Mouse (Mus musculus) hindbrain, embryonic 13.5 days (tissue): ENCODE measurements around the gene Btrc. TPM values are rescaled to one million over a fixed set of nuclear protein-coding genes. Genes with fewer than 3 reads are reported as not detected.

Experiments
- ATAC-seq: fragments of 200-750 bp; cut with Nextera tagmentation; 2 replicates; pipeline ENCODE4 v1.8.0; 2017; ENCODE audit warnings: moderate TSS enrichment; ENCODE audit not compliant: low FRiP score
- H3K27ac ChIP-seq: fragments of 300-500 bp; sonication (generic); 2 replicates; pipeline ENCODE4 v1.5.1; 2015; ENCODE audit warnings: inconsistent platforms, mild to moderate bottlenecking, moderate library complexity
- H3K27me3 ChIP-seq: fragments of 300-500 bp; sonication (generic); 2 replicates; pipeline ENCODE4 v1.6.1; 2015; ENCODE audit warnings: mild to moderate bottlenecking, inconsistent platforms
- H3K36me3 ChIP-seq: fragments of 300-500 bp; sonication (generic); 2 replicates; pipeline ENCODE4 v1.6.1; 2015; ENCODE audit warnings: mild to moderate bottlenecking, inconsistent platforms
- H3K4me1 ChIP-seq: fragments of 300-500 bp; sonication (generic); replicated peaks from 2 replicates; pipeline ENCODE4 v1.6.1; 2015; ENCODE audit warnings: inconsistent platforms
- H3K4me2 ChIP-seq: fragments of 300-500 bp; sonication (generic); 2 replicates; pipeline ENCODE4 v1.6.1; 2015; ENCODE audit warnings: inconsistent platforms, mild to moderate bottlenecking, moderate library complexity
- H3K4me3 ChIP-seq: fragments of 300-500 bp; sonication (generic); 2 replicates; pipeline ENCODE4 v1.5.1; 2015; ENCODE audit warnings: mild to moderate bottlenecking, inconsistent platforms
- H3K9ac ChIP-seq: fragments of 300-500 bp; sonication (generic); 2 replicates; pipeline ENCODE4 v1.6.1; 2015; ENCODE audit warnings: mild to moderate bottlenecking, inconsistent platforms
- H3K9me3 ChIP-seq: fragments of 300-500 bp; sonication (generic); 2 replicates; pipeline ENCODE4 v1.6.1; 2016; ENCODE audit warnings: inconsistent platforms
- WGBS: fragments of 180-500 bp; shearing (Covaris S2); methylation state at CpG from one replicate; pipeline ENCODE4 v1.1.7; 2015; 5-methylcytosine and 5-hydroxymethylcytosine counted together
- polyA plus RNA-seq: library from polyadenylated mRNA; unstranded; fragments of >200 nt; fragmentation: Nextera tagmentation; extraction: Ambion mirVana; gene quantifications from 2 replicates; pipeline ENCODE4 v1.2.1, GENCODE M21; 2015

Gene Btrc
- polyA plus RNA-seq, 1 experiment from 2014 or later, result 71.6 TPM

GRCm38 (mm10) chr19:45483470-45483869, 119.9 kb downstream of the Btrc start:
- no peak overlapping the region for H3K9ac ChIP-seq
- no peak overlapping the region for H3K4me2 ChIP-seq
- no peak overlapping the region for H3K27ac ChIP-seq
- peaks cover 9% of the 10 kb centered on the region; the same call in 1 of the 2 replicates for H3K4me1 ChIP-seq
- H3K9me3 ChIP-seq, result no peaks in the 10 kb centered on the region
- no peaks in the 10 kb centered on the region for H3K36me3 ChIP-seq
- H3K27me3 ChIP-seq, result no peaks in the 10 kb centered on the region
- 83% methylated on average over 2 of the region's 2 CpGs for WGBS
- H3K4me3 ChIP-seq, result no peak overlapping the region
- no peak for ATAC-seq

GRCm38 (mm10) chr19:45486206-45486991, 122.9 kb downstream of the Btrc start:
- Histone ChIP-seq H3K27me3 (no peaks in the 10 kb centered on the region), H3K4me3 (no peak overlapping the region), H3K36me3 (no peaks in the 10 kb centered on the region), H3K9ac (no peak overlapping the region), H3K27ac (no peak overlapping the region), H3K4me1 (peaks cover 9% of the 10 kb centered on the region; the same call in 1 of the 2 replicates), H3K9me3 (no peaks in the 10 kb centered on the region), H3K4me2 (no peak overlapping the region)
- 86% methylated on average over 6 of the region's 6 CpGs for WGBS
- no peak for ATAC-seq

DNA sequence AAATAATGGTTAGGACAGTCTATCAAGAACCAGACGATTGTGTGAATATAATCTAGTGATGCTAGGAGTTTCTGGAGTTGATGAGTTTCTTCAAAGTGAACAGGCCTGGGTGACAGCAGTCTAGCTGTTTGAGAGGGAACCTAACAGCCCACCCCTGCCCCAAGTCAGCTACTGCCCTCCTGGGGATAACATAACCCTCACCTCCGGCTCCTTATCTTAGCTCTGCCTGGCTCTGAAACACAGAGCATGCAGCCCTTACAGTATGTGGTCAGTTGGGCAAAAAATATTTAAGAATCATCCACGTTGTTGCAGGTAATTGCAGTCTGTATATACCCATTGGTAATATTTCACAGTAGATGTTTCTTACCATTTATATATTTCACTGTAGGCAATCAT, 123.5 kb downstream of the Btrc start:
- Histone ChIP-seq H3K4me3 (no peak overlapping the region), H3K9ac (no peak overlapping the region), H3K4me2 (no peak overlapping the region), H3K27me3 (no peaks in the 10 kb centered on the region), H3K4me1 (peaks cover 9% of the 10 kb centered on the region; the same call in 1 of the 2 replicates), H3K36me3 (no peaks in the 10 kb centered on the region), H3K9me3 (no peaks in the 10 kb centered on the region), H3K27ac (no peak overlapping the region)
- ATAC-seq, result no peak
- 85% methylated on average over 3 of the region's 3 CpGs for WGBS

DNA sequence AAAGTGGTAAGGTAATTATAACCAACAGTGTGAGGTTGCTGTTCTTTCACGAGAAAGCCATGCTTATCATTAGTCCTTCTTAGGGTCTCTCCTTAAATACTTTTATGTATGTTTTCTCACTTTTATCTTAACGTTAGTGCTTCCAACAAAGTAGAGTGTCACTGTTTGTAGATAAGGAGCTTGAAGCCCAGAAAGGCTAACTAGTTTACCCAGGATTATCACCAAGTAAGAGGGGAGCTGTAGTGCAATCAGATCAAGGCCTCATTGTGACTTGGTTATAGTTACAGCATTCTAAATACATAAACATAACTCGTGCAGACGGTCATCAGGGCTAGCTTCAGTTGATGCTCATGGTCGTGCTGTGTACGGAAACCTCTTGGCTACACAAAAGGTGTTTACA, 126.4 kb downstream of the Btrc start:
- H3K4me3 ChIP-seq, result no peak overlapping the region

DNA sequence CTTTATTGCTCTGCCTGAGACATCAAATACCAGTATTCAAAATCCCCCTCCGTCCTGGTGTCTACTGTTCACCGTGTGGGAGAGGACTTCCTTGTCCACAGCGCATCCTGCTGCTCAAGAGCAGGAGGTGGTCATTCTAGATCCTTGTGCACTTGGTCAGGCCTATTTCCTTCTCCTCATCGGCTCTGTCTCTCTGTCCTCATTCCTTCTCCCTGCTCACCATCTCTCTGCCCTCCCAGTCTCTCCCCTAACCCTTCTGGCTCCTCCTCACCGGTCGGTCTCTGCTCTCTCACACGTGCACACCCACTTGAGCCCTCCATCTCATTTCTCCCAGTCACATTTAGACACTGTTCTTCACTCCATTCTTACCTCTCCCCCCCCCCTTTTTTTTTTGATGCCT, 127.7 kb downstream of the Btrc start:
- H3K27me3 ChIP-seq, result no peaks in the 10 kb centered on the region
- no peak overlapping the region for H3K27ac ChIP-seq
- no peaks in the 10 kb centered on the region for H3K36me3 ChIP-seq
- peaks cover 38% of the 10 kb centered on the region for H3K4me1 ChIP-seq
- H3K4me3 ChIP-seq, result no peak overlapping the region
- ATAC-seq, result no peak
- WGBS, result 77% methylated on average over 7 of the region's 7 CpGs
- no peak overlapping the region for H3K9ac ChIP-seq
- no peaks in the 10 kb centered on the region for H3K9me3 ChIP-seq
- no peak overlapping the region for H3K4me2 ChIP-seq

More for the DNA sequence above, 126.4 kb downstream of the Btrc start:
- no peak overlapping the region for H3K4me2 ChIP-seq
- 90% methylated on average over 6 of the region's 6 CpGs for WGBS
- H3K4me1 ChIP-seq, result peaks cover 33% of the 10 kb centered on the region
- H3K36me3 ChIP-seq, result no peaks in the 10 kb centered on the region
- ATAC-seq, result no peak
- no peaks in the 10 kb centered on the region for H3K9me3 ChIP-seq
- H3K27ac ChIP-seq, result no peak overlapping the region
- H3K27me3 ChIP-seq, result no peaks in the 10 kb centered on the region
- H3K9ac ChIP-seq, result no peak overlapping the region

GRCm38 (mm10) chr19:45494121-45494775, 130.7 kb downstream of the Btrc start:
- H3K27ac ChIP-seq, result peak overlapping the region; percentile 77
- no peak overlapping the region for H3K4me3 ChIP-seq
- H3K9me3 ChIP-seq, result no peaks in the 10 kb centered on the region
- no peaks in the 10 kb centered on the region for H3K27me3 ChIP-seq
- H3K4me2 ChIP-seq, result 0 out of 2 replicates have a peak overlapping the region, but pooled peaks have one; percentile 1
- 49% methylated on average over 10 of the region's 10 CpGs for WGBS
- ATAC-seq, result no peak
- peaks cover 39% of the 10 kb centered on the region for H3K4me1 ChIP-seq
- H3K36me3 ChIP-seq, result no peaks in the 10 kb centered on the region
- H3K9ac ChIP-seq, result no peak overlapping the region

DNA sequence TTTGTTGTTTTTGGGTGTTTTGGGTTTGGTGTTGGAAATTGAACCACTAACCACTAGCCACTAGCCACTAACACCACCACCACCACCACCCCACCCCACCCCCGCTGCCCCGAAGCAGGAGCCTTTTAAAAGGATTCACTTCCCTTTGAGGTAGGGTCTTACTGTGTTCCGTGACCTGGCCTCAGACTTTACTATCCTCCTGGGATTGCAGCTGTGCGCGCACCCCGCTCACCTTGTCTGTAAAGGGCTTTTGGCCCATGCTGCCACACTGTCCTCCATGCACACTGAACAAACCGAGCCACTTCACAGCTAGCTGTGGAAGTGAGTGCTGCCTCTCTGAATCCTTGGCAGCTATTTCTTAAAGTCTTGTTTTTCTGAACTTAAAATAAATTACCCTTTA, 141.9 kb downstream of the Btrc start:
- Histone ChIP-seq H3K4me1 (no peaks in the 10 kb centered on the region), H3K27me3 (no peaks in the 10 kb centered on the region), H3K4me2 (no peak overlapping the region), H3K27ac (no peak overlapping the region), H3K4me3 (no peak overlapping the region), H3K9me3 (no peaks in the 10 kb centered on the region), H3K9ac (no peak overlapping the region), H3K36me3 (peaks cover 12% of the 10 kb centered on the region)
- no peak for ATAC-seq
- WGBS, result 81% methylated on average over 7 of the region's 7 CpGs

DNA sequence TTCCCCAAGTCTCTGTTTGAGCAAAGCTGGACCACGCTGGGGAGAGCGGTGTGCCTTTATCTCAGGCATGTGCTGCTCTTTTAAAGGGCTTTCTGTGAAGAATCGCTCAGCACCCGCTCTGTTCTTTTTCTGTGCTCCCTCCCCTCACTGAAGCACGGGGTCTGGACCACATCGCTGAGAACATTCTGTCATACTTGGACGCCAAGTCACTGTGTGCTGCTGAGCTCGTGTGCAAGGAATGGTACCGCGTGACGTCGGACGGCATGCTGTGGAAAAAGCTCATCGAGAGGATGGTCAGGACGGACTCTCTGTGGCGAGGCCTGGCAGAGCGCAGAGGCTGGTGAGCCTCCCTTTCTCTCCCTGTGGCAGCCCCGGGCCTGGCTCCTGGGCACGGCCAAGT, 144.0 kb downstream of the Btrc start:
- Histone ChIP-seq H3K9ac (no peak overlapping the region), H3K27ac (no peak overlapping the region), H3K9me3 (no peaks in the 10 kb centered on the region), H3K4me3 (no peak overlapping the region), H3K4me2 (no peak overlapping the region), H3K27me3 (no peaks in the 10 kb centered on the region), H3K4me1 (peaks cover 13% of the 10 kb centered on the region), H3K36me3 (peaks cover 19% of the 10 kb centered on the region)
- no peak for ATAC-seq
- 84% methylated on average over 19 of the region's 19 CpGs for WGBS

DNA sequence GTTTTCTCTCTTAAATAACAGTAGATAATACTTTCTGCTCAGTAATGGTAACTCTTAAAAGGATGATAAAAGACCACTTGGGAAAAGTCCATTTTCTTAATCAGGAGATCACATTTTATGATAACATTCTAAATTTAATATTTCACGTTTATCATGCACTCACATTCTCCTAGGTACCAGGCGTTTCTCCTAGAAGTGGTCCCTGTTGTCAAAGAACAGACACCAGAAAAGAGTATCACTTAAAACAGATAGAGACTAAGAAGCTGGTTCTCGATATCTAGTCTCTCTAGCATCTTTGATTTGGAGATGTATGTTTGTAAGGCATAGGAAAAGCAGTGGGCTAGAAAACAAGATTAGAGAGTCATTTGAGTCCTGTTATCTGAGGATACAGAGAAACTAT, 147.1 kb downstream of the Btrc start:
- H3K9ac ChIP-seq, result no peak overlapping the region
- H3K36me3 ChIP-seq, result peaks cover 35% of the 10 kb centered on the region
- no peak overlapping the region for H3K27ac ChIP-seq
- no peak overlapping the region for H3K4me3 ChIP-seq
- ATAC-seq, result no peak
- no peaks in the 10 kb centered on the region for H3K9me3 ChIP-seq
- WGBS, result 85% methylated on average over 3 of the region's 3 CpGs
- H3K4me2 ChIP-seq, result no peak overlapping the region
- H3K4me1 ChIP-seq, result peaks cover 13% of the 10 kb centered on the region
- H3K27me3 ChIP-seq, result no peaks in the 10 kb centered on the region

DNA sequence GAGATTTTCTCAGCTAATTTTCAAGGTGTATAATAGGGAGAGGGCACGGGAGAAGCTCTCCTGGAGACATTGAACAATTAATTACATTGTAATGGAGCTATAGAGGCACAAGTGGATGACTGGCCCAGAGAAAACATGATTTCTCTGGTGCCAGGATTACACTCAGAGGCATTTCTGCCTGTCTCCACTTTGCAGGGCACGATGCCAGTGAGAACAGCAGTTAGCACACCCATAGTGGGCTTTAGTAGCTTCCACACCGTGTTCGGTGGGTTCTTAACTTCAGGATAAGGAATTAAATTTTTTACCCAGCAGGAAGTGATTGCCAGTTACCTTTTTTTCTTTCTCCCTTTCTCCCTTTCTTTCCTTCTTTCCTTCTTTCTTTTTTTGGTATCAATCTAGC, 147.9 kb downstream of the Btrc start:
- Histone ChIP-seq H3K9me3 (no peaks in the 10 kb centered on the region), H3K36me3 (peaks cover 42% of the 10 kb centered on the region), H3K27me3 (no peaks in the 10 kb centered on the region), H3K4me3 (no peak overlapping the region), H3K4me1 (peaks cover 13% of the 10 kb centered on the region), H3K4me2 (no peak overlapping the region), H3K27ac (peak overlapping the region; percentile 58), H3K9ac (no peak overlapping the region)
- WGBS, result 67% methylated on average over 4 of the region's 4 CpGs
- no peak for ATAC-seq

GRCm38 (mm10) chr19:45515341-45515740, 151.8 kb downstream of the Btrc start:
- Histone ChIP-seq H3K9me3 (no peaks in the 10 kb centered on the region), H3K36me3 (peaks cover 75% of the 10 kb centered on the region), H3K27ac (no peak overlapping the region), H3K4me3 (no peak overlapping the region), H3K4me1 (peaks cover 13% of the 10 kb centered on the region), H3K27me3 (no peaks in the 10 kb centered on the region), H3K4me2 (no peak overlapping the region), H3K9ac (no peak overlapping the region)
- ATAC-seq, result no peak
- 83% methylated on average over 2 of the region's 2 CpGs for WGBS

DNA sequence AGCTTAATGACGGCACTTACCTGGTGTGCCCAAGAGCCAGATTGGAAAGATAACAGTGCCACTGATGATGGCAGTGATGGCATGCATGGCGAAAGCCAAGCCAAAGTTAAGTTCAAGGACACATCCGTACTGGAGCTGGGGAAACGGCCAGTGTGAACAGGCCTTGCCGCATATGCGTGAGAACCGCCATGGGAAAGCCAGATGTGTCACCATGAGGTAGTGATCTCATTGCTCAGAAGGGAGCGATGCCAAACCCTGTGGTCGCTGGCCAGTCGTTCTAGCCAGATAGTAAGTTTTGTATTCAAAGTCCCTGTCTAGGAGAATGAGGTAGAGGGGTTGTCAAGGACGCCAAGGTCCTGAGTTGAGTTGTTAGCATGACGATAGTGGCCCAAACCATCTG, 152.7 kb downstream of the Btrc start:
- Histone ChIP-seq H3K27me3 (no peaks in the 10 kb centered on the region), H3K36me3 (peaks cover 84% of the 10 kb centered on the region), H3K27ac (no peak overlapping the region), H3K9ac (no peak overlapping the region), H3K4me1 (peaks cover 8% of the 10 kb centered on the region), H3K9me3 (no peaks in the 10 kb centered on the region), H3K4me3 (no peak overlapping the region), H3K4me2 (no peak overlapping the region)
- no peak for ATAC-seq
- 96% methylated on average over 12 of the region's 12 CpGs for WGBS

DNA sequence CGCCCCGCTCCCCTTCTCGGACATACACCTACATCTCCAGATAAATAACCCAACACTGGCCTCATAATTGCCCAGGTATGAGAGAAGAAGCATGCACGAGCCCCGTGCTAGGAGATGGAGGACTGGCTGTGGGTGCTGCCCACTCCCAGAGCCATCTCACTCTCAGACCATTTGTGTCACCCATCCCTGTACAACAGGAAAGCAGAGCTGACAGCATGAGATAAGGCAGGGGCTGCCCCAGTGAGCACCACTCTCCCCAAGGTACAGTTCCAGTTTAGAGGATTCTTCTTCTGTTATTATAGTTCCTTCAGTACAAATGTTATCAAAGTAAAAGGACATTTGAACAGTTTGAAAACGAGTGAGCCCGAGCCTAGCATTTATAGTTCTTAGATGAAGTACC, 163.8 kb downstream of the Btrc start:
- no peak overlapping the region for H3K9ac ChIP-seq
- no peaks in the 10 kb centered on the region for H3K9me3 ChIP-seq
- no peak overlapping the region for H3K4me2 ChIP-seq
- no peak for ATAC-seq
- H3K4me3 ChIP-seq, result no peak overlapping the region
- H3K27ac ChIP-seq, result no peak overlapping the region
- 92% methylated on average over 7 of the region's 7 CpGs for WGBS
- 0 out of 2 replicates have a peak, but pooled peaks cover 3% of the 10 kb centered on the region for H3K27me3 ChIP-seq
- peaks cover 87% of the 10 kb centered on the region for H3K36me3 ChIP-seq
- no peaks in the 10 kb centered on the region for H3K4me1 ChIP-seq
